Mouse (Mus musculus) forebrain, embryonic 11.5 days (tissue): ENCODE data around the gene Mpz. TPM values are rescaled to one million over a fixed set of nuclear protein-coding genes. Genes with fewer than 3 reads are reported as not detected.

ENCODE experiments used
- polyA plus RNA-seq: library from polyadenylated mRNA; unstranded; fragments of >200 nt; fragmentation: Nextera tagmentation; extraction: Ambion mirVana; gene quantifications from 2 replicates; pipeline ENCODE4 v1.2.1, GENCODE M21; 2014

The Mpz gene
- polyA plus RNA-seq, 1 experiment from 2014 or later, result 0.13 TPM

Other genes starting within 250 kb of the Mpz start
- not detected in 2 replicates for gene Fcrlb, start 237.8 kb upstream of the Mpz start, polyA plus RNA-seq
- gene Fcrla, start 223.1 kb upstream of the Mpz start, polyA plus RNA-seq, result not detected in 2 replicates
- gene Fcgr2b, start 174.2 kb upstream of the Mpz start, polyA plus RNA-seq, result 0.31 TPM in 1 of 2 replicates, not detected in the other
- 0.21 and 0.35 TPM in 2 replicates for gene Fcgr4, start 131.8 kb upstream of the Mpz start, polyA plus RNA-seq
- gene Fcgr3, start 85.8 kb upstream of the Mpz start, polyA plus RNA-seq, result 4.3 TPM in 2 replicates
- 1.5 and 2.9 TPM in 2 replicates for gene Cfap126, start 36.8 kb upstream of the Mpz start, polyA plus RNA-seq
- 272 and 277 TPM in 2 replicates for gene Sdhc, start 108 bp upstream of the Mpz start, polyA plus RNA-seq
- 7.3 and 8.2 TPM in 2 replicates for gene Pcp4l1, start 45.6 kb downstream of the Mpz start, polyA plus RNA-seq
- gene Nr1i3, start 63.3 kb downstream of the Mpz start, polyA plus RNA-seq, result 0.17 and 0.23 TPM in 2 replicates
- gene Tomm40l, start 71.8 kb downstream of the Mpz start, polyA plus RNA-seq, result 31.6 and 39.2 TPM in 2 replicates
- 1.6 and 1.9 TPM in 2 replicates for gene Apoa2, start 74.3 kb downstream of the Mpz start, polyA plus RNA-seq
- 18.4 and 18.6 TPM in 2 replicates for gene Fcer1g, start 83.7 kb downstream of the Mpz start, polyA plus RNA-seq
- 6.6 and 7.1 TPM in 2 replicates for gene Adamts4, start 99.7 kb downstream of the Mpz start, polyA plus RNA-seq
- gene Ndufs2, start 100.7 kb downstream of the Mpz start, polyA plus RNA-seq, result 257 and 264 TPM in 2 replicates
- gene B4galt3, start 119.6 kb downstream of the Mpz start, polyA plus RNA-seq, result 72.3 and 75.5 TPM in 2 replicates
- gene Ppox, start 130.5 kb downstream of the Mpz start, polyA plus RNA-seq, result 66.3 and 67.6 TPM in 2 replicates
- gene Usp21, start 137.3 kb downstream of the Mpz start, polyA plus RNA-seq, result 110 and 114 TPM in 2 replicates
- gene Ufc1, start 144.3 kb downstream of the Mpz start, polyA plus RNA-seq, result 92.4 and 97.5 TPM in 2 replicates
- gene Dedd, start 178.4 kb downstream of the Mpz start, polyA plus RNA-seq, result 46.5 and 46.7 TPM in 2 replicates
- gene Nit1, start 194.9 kb downstream of the Mpz start, polyA plus RNA-seq, result 31.7 and 35.6 TPM in 2 replicates
- gene Pfdn2, start 195.0 kb downstream of the Mpz start, polyA plus RNA-seq, result 58.4 and 65.7 TPM in 2 replicates
- gene Klhdc9, start 210.1 kb downstream of the Mpz start, polyA plus RNA-seq, result 1.7 and 2.3 TPM in 2 replicates
- gene Nectin4, start 219.4 kb downstream of the Mpz start, polyA plus RNA-seq, result 0.90 and 1.2 TPM in 2 replicates
- 0.49 and 0.53 TPM in 2 replicates for gene Arhgap30, start 238.2 kb downstream of the Mpz start, polyA plus RNA-seq